Mouse (Mus musculus) CH12.LX (cell line): ENCODE measurements around the gene Cd300c.

Experiments used
- CTCF ChIP-seq, 2 experiments: IDR thresholded peaks in 1 of 2; conservative IDR thresholded peaks in 1 of 2; 2 replicates each; pipeline ENCODE4 v1.5.1; 2011 to 2012; ENCODE audit warnings: low read depth in 2 of 2, low read length in 2 of 2, improper control_type of control experiment in 1 of 2, inconsistent platforms in 1 of 2, mild to moderate bottlenecking in 1 of 2, moderate library complexity in 1 of 2
- POLR2A ChIP-seq: IDR thresholded peaks from 2 replicates; pipeline ENCODE4 v1.6.1; 2011; ENCODE audit warnings: low read depth, mild to moderate bottlenecking, improper control_type of control experiment, low read length

- no peak for TF ChIP-seq POLR2A
- TF ChIP-seq CTCF (conservative IDR thresholded peaks at IDR 0.05 in 1 of 2, IDR thresholded peaks at IDR 0.05 in 1 of 2; ENCODE audit: low read depth in 2 of 2, low read length in 2 of 2): peak; percentile 86 to 95
Measured at GRCm38 (mm10) chr11:114912847-114913246, 56.1 kb downstream of the Cd300c start.
